Mouse (Mus musculus) liver (tissue): ENCODE results near the gene Clock.

ENCODE experiments used
- DNase-seq: peaks from one replicate; pipeline ENCODE4 v3.0.0-alpha.2; 2020; ENCODE audit warnings: mixed read lengths

The Clock gene

GRCm38 (mm10) chr5:76274977-76275376 lies 29.6 kb downstream of the Clock start:
- no peak for DNase-seq

GRCm38 (mm10) chr5:76250948-76251347 lies 53.6 kb downstream of the Clock start:
- DNase-seq = no peak

GRCm38 (mm10) chr5:76246539-76246938 lies 58.1 kb downstream of the Clock start:
- DNase-seq = no peak

GRCm38 (mm10) chr5:76245419-76245818 lies 59.2 kb downstream of the Clock start:
- DNase-seq = no peak

- DNase-seq = no peak
Observed at GRCm38 (mm10) chr5:76244430-76244829, 60.2 kb downstream of the Clock start.

- DNase-seq = no peak
Observed at GRCm38 (mm10) chr5:76243929-76244328, 60.7 kb downstream of the Clock start.

GRCm38 (mm10) chr5:76243274-76243673 lies 61.3 kb downstream of the Clock start:
- DNase-seq = no peak

- DNase-seq = no peak
Observed at GRCm38 (mm10) chr5:76231171-76231855, 73.3 kb downstream of the Clock start.

- DNase-seq = no peak
Observed at GRCm38 (mm10) chr5:76216691-76217090, 87.9 kb downstream of the Clock start.

GRCm38 (mm10) chr5:76208066-76208465 lies 96.5 kb downstream of the Clock start:
- no peak for DNase-seq

- no peak for DNase-seq
Observed at GRCm38 (mm10) chr5:76205886-76206285, 98.7 kb downstream of the Clock start.

- DNase-seq = no peak
Observed at GRCm38 (mm10) chr5:76203171-76203570, 101.4 kb downstream of the Clock start.

GRCm38 (mm10) chr5:76199346-76199745 lies 105.2 kb downstream of the Clock start:
- no peak for DNase-seq

GRCm38 (mm10) chr5:76194377-76194945 lies 110.1 kb downstream of the Clock start:
- DNase-seq = no peak

- DNase-seq = no peak
Observed at GRCm38 (mm10) chr5:76193075-76193474, 111.5 kb downstream of the Clock start.

GRCm38 (mm10) chr5:76190609-76191008 lies 114.0 kb downstream of the Clock start:
- DNase-seq = no peak

GRCm38 (mm10) chr5:76187885-76188284 lies 116.7 kb downstream of the Clock start:
- DNase-seq = no peak

- DNase-seq = peak; percentile 88
Observed at GRCm38 (mm10) chr5:76184286-76185080, 120.1 kb downstream of the Clock start.

GRCm38 (mm10) chr5:76183750-76184261 lies 120.8 kb downstream of the Clock start, which contains the start of gene Tmem165:
Gene Tmem165 (plus strand): TSS chr5:76183880.
- peak; percentile 95 for DNase-seq

- no peak for DNase-seq
Observed at GRCm38 (mm10) chr5:76183043-76183749, 121.4 kb downstream of the Clock start.

- DNase-seq = no peak
Observed at GRCm38 (mm10) chr5:76182326-76182725, 122.3 kb downstream of the Clock start.

- DNase-seq = no peak
Observed at GRCm38 (mm10) chr5:76179791-76180190, 124.8 kb downstream of the Clock start.

- no peak for DNase-seq
Observed at GRCm38 (mm10) chr5:76179171-76179570, 125.4 kb downstream of the Clock start.
